Mouse (Mus musculus) G1E (cell line): ENCODE results near the gene Aplf.

ENCODE experiments used
- CTCF ChIP-seq: IDR thresholded peaks from 2 replicates; pipeline ENCODE4 v1.5.1; 2012; ENCODE audit warnings: low read depth, low read length, inconsistent platforms, mixed read lengths
- GATA1 ChIP-seq: IDR thresholded peaks from 2 replicates; pipeline ENCODE4 v1.6.1; 2012; ENCODE audit warnings: borderline replicate concordance, low read length, inconsistent platforms, mixed read lengths
- GATA2 ChIP-seq: IDR thresholded peaks from 2 replicates; pipeline ENCODE4 v1.6.1; 2012; ENCODE audit warnings: low read depth, low read length, inconsistent platforms, borderline replicate concordance
- POLR2AphosphoS5 ChIP-seq: IDR thresholded peaks from 2 replicates; pipeline ENCODE4 v1.6.1; 2012; ENCODE audit warnings: low read depth, low read length, inconsistent platforms; ENCODE audit not compliant: insufficient replicate concordance
- TAL1 ChIP-seq: conservative IDR thresholded peaks from 2 replicates; pipeline ENCODE4 v1.6.1; 2012; ENCODE audit warnings: low read depth, low read length, inconsistent platforms, mixed read lengths

- no peak for TF ChIP-seq CTCF
- TF ChIP-seq TAL1 = peak; percentile 78
- no peak for TF ChIP-seq POLR2AphosphoS5
- TF ChIP-seq GATA1 = no peak
- TF ChIP-seq GATA2 = no peak
These were observed 9.8 kb downstream of the Aplf start for GRCm38 (mm10) chr6:87662197-87662596.
